Mouse (Mus musculus): ENCODE data around the gene Slc25a13. TPM values are rescaled to one million over a fixed set of nuclear protein-coding genes. Genes with fewer than 3 reads are reported as not detected.
"Not testable (repeated sequence)": the region's sequence is repeated elsewhere in the genome, so short reads cannot be mapped to it uniquely, and the experiment has no call there.

Slc25a13 gene
- polyA plus RNA-seq, 1 experiment, result 0.75 TPM

- no peak overlapping the region for H3K27ac ChIP-seq (ENCODE audit: insufficient read depth, low read length)
- no peak for DNase-seq (ENCODE audit: low read depth in 1 of 2, low spot score in 2 of 2)
- TF ChIP-seq CTCF (IDR thresholded peaks at IDR 0.05; ENCODE audit: extremely low read depth, insufficient read depth, insufficient read length, insufficient replicate concordance) (no peak), POLR2A (IDR thresholded peaks at IDR 0.05; ENCODE audit: low read depth, low read length) (no peak)
- WGBS, result 86% methylated on average over 3 of the region's 3 CpGs
- no peaks in the 10 kb centered on the region for H3K4me1 ChIP-seq (ENCODE audit: control insufficient read depth, insufficient read depth, insufficient read length)
- no peaks in the 10 kb centered on the region for H3K27me3 ChIP-seq (ENCODE audit: control insufficient read depth, insufficient read depth, low read length)
- H3K4me3 ChIP-seq (ENCODE audit: extremely low read depth, insufficient read depth, insufficient read length), result no peak overlapping the region
- H3K36me3 ChIP-seq (ENCODE audit: control insufficient read depth, insufficient read depth, low read length), result no peaks in the 10 kb centered on the region
Measured at GRCm38 (mm10) chr6:6205599-6206165, 11.3 kb downstream of the Slc25a13 start.

- no peaks in the 10 kb centered on the region for H3K27me3 ChIP-seq (ENCODE audit: control insufficient read depth, insufficient read depth, low read length)
- H3K4me1 ChIP-seq (ENCODE audit: control insufficient read depth, insufficient read depth, insufficient read length), result no peaks in the 10 kb centered on the region
- H3K36me3 ChIP-seq (ENCODE audit: control insufficient read depth, insufficient read depth, low read length), result no peaks in the 10 kb centered on the region
- TF ChIP-seq POLR2A (IDR thresholded peaks at IDR 0.05; ENCODE audit: low read depth, low read length) (no peak), CTCF (IDR thresholded peaks at IDR 0.05; ENCODE audit: extremely low read depth, insufficient read depth, insufficient read length, insufficient replicate concordance) (no peak)
- 91% methylated on average over 6 of the region's 6 CpGs for WGBS
- H3K4me3 ChIP-seq (ENCODE audit: extremely low read depth, insufficient read depth, insufficient read length), result no peak overlapping the region
- DNase-seq (ENCODE audit: low read depth in 1 of 2, low spot score in 2 of 2), result no peak
- no peak overlapping the region for H3K27ac ChIP-seq (ENCODE audit: insufficient read depth, low read length)
Measured at GRCm38 (mm10) chr6:6202451-6202850, 14.5 kb downstream of the Slc25a13 start.

GRCm38 (mm10) chr6:6201977-6202376 is 15.0 kb downstream of the Slc25a13 start:
- no peaks in the 10 kb centered on the region for H3K36me3 ChIP-seq (ENCODE audit: control insufficient read depth, insufficient read depth, low read length)
- TF ChIP-seq POLR2A (IDR thresholded peaks at IDR 0.05; ENCODE audit: low read depth, low read length) (no peak), CTCF (IDR thresholded peaks at IDR 0.05; ENCODE audit: extremely low read depth, insufficient read depth, insufficient read length, insufficient replicate concordance) (no peak)
- DNase-seq (ENCODE audit: low read depth in 1 of 2, low spot score in 2 of 2), result no peak
- H3K4me3 ChIP-seq (ENCODE audit: extremely low read depth, insufficient read depth, insufficient read length), result no peak overlapping the region
- WGBS, result 89% methylated on average over 5 of the region's 5 CpGs
- no peaks in the 10 kb centered on the region for H3K27me3 ChIP-seq (ENCODE audit: control insufficient read depth, insufficient read depth, low read length)
- H3K4me1 ChIP-seq (ENCODE audit: control insufficient read depth, insufficient read depth, insufficient read length), result no peaks in the 10 kb centered on the region
- H3K27ac ChIP-seq (ENCODE audit: insufficient read depth, low read length), result no peak overlapping the region

GRCm38 (mm10) chr6:6199138-6199870 is 17.7 kb downstream of the Slc25a13 start:
- TF ChIP-seq POLR2A (IDR thresholded peaks at IDR 0.05; ENCODE audit: low read depth, low read length) (no peak), CTCF (IDR thresholded peaks at IDR 0.05; ENCODE audit: extremely low read depth, insufficient read depth, insufficient read length, insufficient replicate concordance) (no peak)
- Histone ChIP-seq H3K36me3 (ENCODE audit: control insufficient read depth, insufficient read depth, low read length) (no peaks in the 10 kb centered on the region), H3K27me3 (ENCODE audit: control insufficient read depth, insufficient read depth, low read length) (no peaks in the 10 kb centered on the region), H3K27ac (ENCODE audit: insufficient read depth, low read length) (no peak overlapping the region), H3K4me1 (ENCODE audit: control insufficient read depth, insufficient read depth, insufficient read length) (no peaks in the 10 kb centered on the region), H3K4me3 (ENCODE audit: extremely low read depth, insufficient read depth, insufficient read length) (no peak overlapping the region)
- no peak for DNase-seq (ENCODE audit: low read depth in 1 of 2, low spot score in 2 of 2)
- WGBS, result 93% methylated on average over 10 of the region's 10 CpGs

- H3K36me3 ChIP-seq (ENCODE audit: control insufficient read depth, insufficient read depth, low read length); H3K4me1 ChIP-seq (ENCODE audit: control insufficient read depth, insufficient read depth, insufficient read length): not testable (repeated sequence)
- 95% methylated on average over 3 of the region's 3 CpGs for WGBS
Measured at GRCm38 (mm10) chr6:6198056-6198455, 18.9 kb downstream of the Slc25a13 start.

GRCm38 (mm10) chr6:6197339-6197738 is 19.6 kb downstream of the Slc25a13 start:
- no peaks in the 10 kb centered on the region for H3K27me3 ChIP-seq (ENCODE audit: control insufficient read depth, insufficient read depth, low read length)
- H3K27ac ChIP-seq (ENCODE audit: insufficient read depth, low read length), result no peak overlapping the region
- DNase-seq (ENCODE audit: low read depth in 1 of 2, low spot score in 2 of 2), result no peak
- H3K4me1 ChIP-seq (ENCODE audit: control insufficient read depth, insufficient read depth, insufficient read length), result no peaks in the 10 kb centered on the region
- TF ChIP-seq POLR2A (IDR thresholded peaks at IDR 0.05; ENCODE audit: low read depth, low read length), result no peak
- no peak for TF ChIP-seq CTCF (IDR thresholded peaks at IDR 0.05; ENCODE audit: extremely low read depth, insufficient read depth, insufficient read length, insufficient replicate concordance)
- 92% methylated on average over 6 of the region's 6 CpGs for WGBS
- H3K36me3 ChIP-seq (ENCODE audit: control insufficient read depth, insufficient read depth, low read length), result no peaks in the 10 kb centered on the region
- no peak overlapping the region for H3K4me3 ChIP-seq (ENCODE audit: extremely low read depth, insufficient read depth, insufficient read length)

More at GRCm38 (mm10) chr6:6198056-6198455, 18.9 kb downstream of the Slc25a13 start:
- H3K27ac ChIP-seq (ENCODE audit: insufficient read depth, low read length); DNase-seq (ENCODE audit: low read depth in 1 of 2, low spot score in 2 of 2); H3K27me3 ChIP-seq (ENCODE audit: control insufficient read depth, insufficient read depth, low read length); H3K4me3 ChIP-seq (ENCODE audit: extremely low read depth, insufficient read depth, insufficient read length): not testable (repeated sequence)

GRCm38 (mm10) chr6:6196527-6196926 is 20.4 kb downstream of the Slc25a13 start:
- TF ChIP-seq POLR2A (IDR thresholded peaks at IDR 0.05; ENCODE audit: low read depth, low read length) (no peak), CTCF (IDR thresholded peaks at IDR 0.05; ENCODE audit: extremely low read depth, insufficient read depth, insufficient read length, insufficient replicate concordance) (no peak)
- no peaks in the 10 kb centered on the region for H3K27me3 ChIP-seq (ENCODE audit: control insufficient read depth, insufficient read depth, low read length)
- H3K4me3 ChIP-seq (ENCODE audit: extremely low read depth, insufficient read depth, insufficient read length), result no peak overlapping the region
- no peak for DNase-seq (ENCODE audit: low read depth in 1 of 2, low spot score in 2 of 2)
- H3K4me1 ChIP-seq (ENCODE audit: control insufficient read depth, insufficient read depth, insufficient read length), result no peaks in the 10 kb centered on the region
- WGBS, result 89% methylated on average over 4 of the region's 4 CpGs
- H3K36me3 ChIP-seq (ENCODE audit: control insufficient read depth, insufficient read depth, low read length), result no peaks in the 10 kb centered on the region
- no peak overlapping the region for H3K27ac ChIP-seq (ENCODE audit: insufficient read depth, low read length)
